Mouse (Mus musculus): Measurements from ENCODE around the gene Avpi1.

DNA sequence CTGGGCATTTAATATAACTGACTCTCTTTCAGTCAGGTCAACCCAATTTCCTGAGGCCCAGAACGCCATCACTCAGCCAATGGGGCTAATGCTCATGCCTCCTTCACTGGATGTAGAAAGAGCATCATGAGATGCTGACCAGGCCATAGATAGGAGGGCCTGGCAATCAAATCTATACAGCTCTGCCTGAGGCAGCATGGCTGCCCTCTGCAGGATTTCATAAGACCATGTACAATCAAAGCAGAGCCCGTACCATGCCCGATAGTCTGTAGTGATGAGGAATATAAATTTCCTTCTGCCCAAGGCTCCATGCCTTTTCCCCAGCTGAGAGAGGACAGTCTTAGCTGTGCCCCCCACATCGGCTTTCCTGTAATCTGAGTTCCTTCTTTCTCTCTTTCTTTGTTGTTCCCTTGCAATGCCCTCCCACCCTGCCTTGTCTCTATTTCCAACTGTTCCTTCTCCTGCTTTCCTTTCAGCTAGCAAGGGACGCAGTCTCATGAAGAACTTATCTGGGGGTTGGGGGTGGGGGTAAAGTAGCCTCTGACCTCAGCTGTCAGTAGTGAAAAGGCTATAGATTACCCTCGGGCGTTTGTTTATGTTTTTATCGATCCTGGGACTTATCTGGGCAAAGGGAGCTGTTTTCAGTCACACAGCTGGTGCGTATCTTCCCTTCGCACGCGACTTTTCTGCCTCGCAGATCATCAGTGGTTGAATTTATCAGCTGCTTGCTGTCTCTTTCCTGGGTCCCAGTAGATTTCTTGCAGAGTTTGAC, 29.6 kb upstream of the Avpi1 start:
- TF ChIP-seq CTCF (IDR thresholded peaks at IDR 0.05; ENCODE audit: extremely low read depth, insufficient read depth, low read length), result no peak
- no peak for TF ChIP-seq POLR2A (IDR thresholded peaks at IDR 0.05; ENCODE audit: extremely low read depth, insufficient read depth, low read length)
